ENCODE assay signal across 1 mouse cellular context in the genomic region with DNA sequence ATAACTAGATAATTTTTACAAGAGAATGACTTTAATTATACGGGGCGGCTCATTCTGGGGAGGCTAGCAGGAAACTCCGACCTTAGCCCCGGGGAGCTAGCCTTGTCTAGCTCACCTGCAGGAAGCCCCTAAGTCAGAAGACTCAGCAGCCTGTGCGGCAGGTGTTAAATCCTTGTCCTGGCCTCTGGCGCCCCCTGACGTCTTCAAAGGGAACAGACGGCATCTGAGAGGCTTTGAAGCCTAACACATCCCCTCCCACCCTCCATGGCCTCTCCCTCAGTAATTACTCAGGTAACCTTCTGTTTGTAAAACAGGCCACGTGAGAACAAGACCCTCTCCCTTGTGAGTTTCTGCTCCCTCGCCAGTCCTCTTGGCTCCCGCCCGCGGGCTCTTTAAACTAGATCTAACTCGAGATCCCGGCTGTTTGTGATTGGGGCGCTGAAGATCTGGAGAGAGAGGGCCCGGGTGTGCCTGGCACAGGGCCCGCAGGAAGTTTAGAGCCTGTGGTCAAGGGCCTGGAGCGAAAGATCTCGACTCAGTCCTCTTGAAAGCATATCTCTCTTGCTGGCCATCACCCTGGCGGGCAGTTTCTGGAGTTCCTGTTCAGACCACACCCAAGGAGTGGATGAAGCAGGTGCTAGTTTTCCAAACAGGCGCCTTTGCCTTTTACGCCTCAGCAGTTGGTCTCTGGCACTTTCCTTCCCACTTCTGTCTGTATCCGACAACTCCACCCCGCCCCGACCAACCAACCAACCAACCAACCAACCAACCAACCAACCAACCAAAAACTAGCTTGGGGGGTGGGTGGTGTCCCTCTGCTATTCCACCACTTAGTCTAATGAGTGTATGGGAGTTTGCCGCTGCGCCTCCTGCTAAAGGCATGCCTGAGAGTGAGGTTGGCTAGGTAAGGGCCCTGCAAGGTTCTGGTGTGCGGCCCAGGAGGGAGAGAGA.
TF ChIP-seq lines count a peak whose summit lies in the region.

No protein-coding gene starts in this region.

TF ChIP-seq in CH12.LX, 34 proteins besides CTCF, POLR2A, EP300 and RAD21 (continued from another document):
- TF ChIP-seq CHD2 (IDR thresholded peaks at IDR 0.05; ENCODE audit: low read length) = no peak
